Mouse (Mus musculus) frontal cortex, postnatal 14 days (tissue): ENCODE measurements at regions not wholly inside any gene's neighbourhood (a gene's known extent, or its start where the extent isn't known, plus 50 kb on each side); places are given as distances from the start of the nearest gene placed in this dataset.

Experiments used
- DNase-seq, 2 experiments: peaks; one replicate each; pipeline ENCODE4 v3.0.0; 2022; ENCODE audit warnings: low spot score in 2 of 2

- no peak for DNase-seq
Observed at GRCm38 (mm10) chr3:140059102-140059501, 853.6 kb downstream of the Stpg2 start.

- DNase-seq, result no peak
Observed at GRCm38 (mm10) chr3:140059522-140060110, 854.1 kb downstream of the Stpg2 start.

- no peak for DNase-seq
Observed at GRCm38 (mm10) chr3:140061769-140062381, 856.4 kb downstream of the Stpg2 start.

- DNase-seq, result no peak
Observed at GRCm38 (mm10) chr3:140062880-140063279, 857.4 kb downstream of the Stpg2 start.

- DNase-seq, result no peak
Observed at GRCm38 (mm10) chr3:140084333-140084732, 878.8 kb downstream of the Stpg2 start.

GRCm38 (mm10) chr3:140085385-140085784 is 879.9 kb downstream of the Stpg2 start:
- DNase-seq, result no peak

GRCm38 (mm10) chr3:140088019-140088418 is 882.5 kb downstream of the Stpg2 start:
- DNase-seq, result no peak

GRCm38 (mm10) chr3:140091900-140092299 is 886.4 kb downstream of the Stpg2 start:
- DNase-seq, result no peak

GRCm38 (mm10) chr3:140096854-140097540 is 891.5 kb downstream of the Stpg2 start:
- no peak for DNase-seq

GRCm38 (mm10) chr3:140109401-140109800 is 903.9 kb downstream of the Stpg2 start:
- DNase-seq, result no peak

- no peak for DNase-seq
Observed at GRCm38 (mm10) chr3:140111414-140112172, 906.1 kb downstream of the Stpg2 start.

- DNase-seq, result no peak
Observed at GRCm38 (mm10) chr3:140115116-140115515, 909.6 kb downstream of the Stpg2 start.

GRCm38 (mm10) chr3:140127310-140127709 is 921.8 kb downstream of the Stpg2 start:
- DNase-seq, result no peak

- no peak for DNase-seq
Observed at GRCm38 (mm10) chr3:140129065-140129778, 923.7 kb downstream of the Stpg2 start.

GRCm38 (mm10) chr3:140143900-140144299 is 938.4 kb downstream of the Stpg2 start:
- DNase-seq, result no peak

GRCm38 (mm10) chr3:140147158-140147933 is 941.9 kb downstream of the Stpg2 start:
- DNase-seq, result no peak

- DNase-seq, result no peak
Observed at GRCm38 (mm10) chr3:140150530-140150951, 945.0 kb downstream of the Stpg2 start.

- DNase-seq, result peak; percentile 7
Observed at GRCm38 (mm10) chr3:140179471-140179870, 974.0 kb downstream of the Stpg2 start.

- DNase-seq, result no peak
Observed at GRCm38 (mm10) chr3:140182690-140183089, 977.2 kb downstream of the Stpg2 start.

- DNase-seq, result no peak
Observed at GRCm38 (mm10) chr3:140184899-140185525, 979.5 kb downstream of the Stpg2 start.
